ENCODE assay signal across 18 mouse cellular contexts in genomic region chr11:26667251-26667650, GRCm38 (mm10).
"Had no signal": no experiment of that assay in that cellular context is flagged by ENCODE, and none has a peak within 500 bp of the region (broad histone marks: within the 10 kb centered on the region; RNA-seq: fewer than 3 reads in every experiment).

No protein-coding gene starts in this region.

- H3K4me1 ChIP-seq: liver, embryonic 13.5 days; liver, embryonic 15.5 days; megakaryocyte, embryonic 14.5 days; midbrain, embryonic 13.5 days; midbrain, embryonic 15.5 days; neural tube, embryonic 12.5 days; stomach, embryonic 15.5 days had no signal

- H3K27ac ChIP-seq: liver, embryonic 13.5 days; liver, embryonic 15.5 days; macrophage; midbrain, embryonic 13.5 days; midbrain, embryonic 15.5 days; neural tube, embryonic 12.5 days; stomach, embryonic 15.5 days; stomach, postnatal 0 days had no signal

- H3K9ac ChIP-seq: liver, embryonic 13.5 days; liver, embryonic 15.5 days; liver, postnatal 0 days; lung, embryonic 14.5 days; midbrain, embryonic 13.5 days; midbrain, embryonic 15.5 days; neural tube, embryonic 12.5 days; stomach, embryonic 15.5 days had no signal

- H3K4me3 ChIP-seq: liver, embryonic 13.5 days; liver, embryonic 15.5 days; megakaryocyte, embryonic 14.5 days; midbrain, embryonic 13.5 days; midbrain, embryonic 15.5 days; neural tube, embryonic 12.5 days; stomach, embryonic 15.5 days had no signal

- H3K4me2 ChIP-seq: liver, embryonic 13.5 days; liver, embryonic 15.5 days; lung, embryonic 14.5 days; midbrain, embryonic 11.5 days; midbrain, embryonic 13.5 days; midbrain, embryonic 15.5 days; neural tube, embryonic 12.5 days; stomach, embryonic 15.5 days had no signal

- H3K9me3 ChIP-seq: liver, embryonic 13.5 days; liver, embryonic 15.5 days; megakaryocyte, embryonic 14.5 days; midbrain, embryonic 13.5 days; midbrain, embryonic 15.5 days; neural tube, embryonic 12.5 days; stomach, embryonic 15.5 days had no signal

- H3K36me3 ChIP-seq: liver, embryonic 13.5 days; liver, embryonic 15.5 days; midbrain, embryonic 13.5 days; midbrain, embryonic 15.5 days; neural tube, embryonic 12.5 days; stomach, embryonic 15.5 days had no signal

- H3K27me3 ChIP-seq: liver, embryonic 13.5 days; liver, embryonic 15.5 days; megakaryocyte, embryonic 14.5 days; midbrain, embryonic 13.5 days; midbrain, embryonic 15.5 days; neural tube, embryonic 12.5 days; stomach, embryonic 15.5 days had no signal

- DNase-seq: liver, embryonic 13.5 days; liver, postnatal 0 days; lung, embryonic 14.5 days; lung, postnatal 10 days; lung, postnatal 36 days; right cerebral cortex, postnatal 14 days; thymus, adult 2 months; thymus, postnatal 25 days; thymus, postnatal 4 days had no signal

- ATAC-seq: liver, postnatal 0 days; midbrain, embryonic 13.5 days; midbrain, embryonic 15.5 days had no signal
